Mouse (Mus musculus) telencephalon, adult 2 months (tissue): Measurements from ENCODE around the gene Gch1.
A peak's percentile ranks its signal among the peaks of the same experiment; 100 is the strongest.

ENCODE experiments used
- DNase-seq: peaks from one replicate; pipeline ENCODE4 v3.0.0-alpha.2; 2011; ENCODE audit warnings: low read depth, low spot score

Gch1 gene

DNA sequence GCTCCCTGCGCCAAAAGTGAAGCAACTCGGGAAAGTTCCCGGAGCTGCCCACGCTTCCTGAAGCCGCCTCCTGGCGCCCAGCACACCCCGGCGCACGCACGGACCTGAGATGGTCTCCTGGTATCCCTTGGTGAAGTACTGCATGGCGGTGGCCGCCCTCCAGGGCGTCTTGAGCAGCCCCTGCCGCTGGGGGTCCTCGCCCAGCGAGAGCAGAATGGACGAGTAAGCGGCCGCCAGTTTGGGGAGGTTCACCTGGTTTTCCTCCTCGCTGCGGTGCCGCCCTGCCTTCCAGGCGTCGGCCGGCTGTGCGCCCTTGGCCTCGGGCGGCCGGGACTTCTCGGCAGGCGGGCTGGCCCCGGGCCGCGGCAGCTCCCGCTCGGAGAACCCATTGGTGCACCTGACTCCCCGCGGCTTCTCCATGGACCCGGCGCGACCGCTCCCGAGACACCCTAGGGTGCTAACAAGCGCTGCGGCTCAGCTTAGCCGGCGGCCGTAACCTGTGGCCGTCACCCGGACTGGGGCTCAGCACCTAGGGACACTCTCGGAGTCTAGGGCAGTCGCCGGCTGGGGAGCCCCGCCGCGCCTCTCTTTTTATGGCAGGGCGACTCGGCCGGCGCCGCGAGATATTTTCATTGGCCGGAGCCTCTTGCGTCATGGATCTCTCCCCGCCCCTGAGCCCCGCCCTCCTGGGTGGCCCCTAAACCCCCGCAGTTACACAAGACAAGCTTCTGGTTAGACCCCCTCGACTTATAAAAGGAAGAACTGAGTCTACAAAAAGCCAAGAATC lies at the start of gene Gch1:
Gch1 (minus strand) TSS at position 566 of the 787 bp plus-strand sequence.
- DNase-seq, result peak; percentile 19

DNA sequence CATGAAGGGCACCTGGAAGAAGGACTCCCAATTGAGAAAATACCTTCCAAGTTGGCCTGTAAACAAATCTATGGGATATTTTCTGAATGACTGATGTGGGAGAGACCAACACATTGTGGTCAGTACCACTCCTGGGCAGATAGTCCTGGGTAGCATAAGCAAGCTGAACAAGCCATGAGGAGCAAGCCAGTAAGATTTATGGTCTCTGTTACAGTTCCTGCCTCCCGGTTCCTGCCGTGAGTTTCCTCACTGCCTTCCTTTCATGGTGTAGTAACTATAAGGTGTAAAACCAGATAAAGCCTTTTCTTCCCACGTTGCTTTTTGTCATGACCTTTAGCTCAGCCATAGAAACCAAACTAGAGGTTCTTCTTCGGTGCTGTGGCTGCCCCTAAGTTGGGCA lies 48.1 kb upstream of the Gch1 start:
- no peak for DNase-seq

DNA sequence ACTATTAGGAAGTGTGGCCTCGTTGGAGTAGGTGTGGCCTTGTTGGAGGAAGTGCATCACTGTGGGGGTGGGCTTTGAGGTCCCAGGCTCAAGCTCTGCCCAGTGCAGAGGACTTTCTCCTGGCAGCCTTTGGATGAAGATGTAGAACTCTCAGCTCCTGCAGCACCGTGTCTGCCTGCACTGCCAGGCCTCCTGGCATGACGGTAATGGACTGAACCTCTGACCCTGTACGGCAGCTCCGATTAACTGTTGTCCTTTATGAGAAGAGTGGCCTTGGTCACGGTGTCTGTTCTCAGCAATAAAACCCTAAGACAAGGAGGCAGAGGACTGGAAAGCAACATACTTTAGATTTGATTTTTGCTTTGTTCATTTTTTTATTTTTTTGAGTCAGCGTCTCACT lies 47.3 kb upstream of the Gch1 start:
- DNase-seq, result no peak

DNA sequence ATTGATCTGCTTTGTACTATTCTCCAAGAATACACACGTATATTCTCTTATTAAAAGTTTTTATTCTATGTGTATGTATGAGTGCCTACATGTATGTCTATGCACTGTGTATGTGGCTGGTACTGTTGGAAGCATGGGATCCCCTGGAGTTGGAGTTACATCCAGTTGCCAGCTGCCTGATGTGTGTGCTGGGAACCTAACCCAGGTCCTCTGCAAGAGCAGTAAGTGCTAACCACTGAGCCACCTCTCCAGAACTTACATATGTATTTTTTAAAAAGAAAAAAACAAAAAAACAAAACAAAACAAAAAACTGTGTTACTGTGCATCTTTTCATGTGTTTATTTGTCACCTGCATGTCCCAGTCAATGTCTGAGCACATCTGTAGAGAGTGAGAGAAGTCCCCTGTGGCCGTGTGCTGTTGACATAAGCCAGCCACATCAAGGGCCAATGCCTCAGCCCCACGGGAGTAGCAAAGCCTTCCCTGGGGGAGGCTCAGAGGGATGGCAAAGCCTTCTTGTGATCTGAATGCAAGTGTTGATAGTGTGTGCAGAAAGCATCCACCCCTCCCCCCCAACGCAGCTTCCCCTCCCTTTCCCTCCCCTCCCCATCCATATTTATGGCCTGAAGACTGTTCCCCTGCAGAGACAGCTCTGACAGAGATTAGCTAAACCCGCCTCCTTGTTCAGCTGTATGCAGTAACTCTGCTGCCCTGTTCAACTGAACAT lies 45.5 kb upstream of the Gch1 start:
- DNase-seq, result no peak

DNA sequence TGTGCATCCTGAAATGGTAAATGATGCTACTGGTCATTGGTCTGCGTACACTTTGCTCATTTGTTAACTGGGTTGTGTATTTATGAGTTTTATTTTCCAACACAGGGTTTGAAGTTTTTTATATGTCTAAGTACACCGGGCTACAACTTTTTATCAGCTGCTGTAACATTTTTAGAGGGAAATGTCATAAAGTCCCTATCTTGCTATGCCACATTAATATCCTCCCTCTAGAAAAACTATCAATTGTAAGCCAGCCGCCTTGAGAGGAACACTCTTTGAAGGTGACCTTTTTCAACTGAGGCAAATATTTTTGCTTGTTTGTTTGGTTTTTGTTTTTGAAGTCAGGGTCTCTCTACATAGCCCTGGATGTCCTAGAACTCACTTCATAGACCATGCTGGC lies 44.8 kb upstream of the Gch1 start:
- no peak for DNase-seq

DNA sequence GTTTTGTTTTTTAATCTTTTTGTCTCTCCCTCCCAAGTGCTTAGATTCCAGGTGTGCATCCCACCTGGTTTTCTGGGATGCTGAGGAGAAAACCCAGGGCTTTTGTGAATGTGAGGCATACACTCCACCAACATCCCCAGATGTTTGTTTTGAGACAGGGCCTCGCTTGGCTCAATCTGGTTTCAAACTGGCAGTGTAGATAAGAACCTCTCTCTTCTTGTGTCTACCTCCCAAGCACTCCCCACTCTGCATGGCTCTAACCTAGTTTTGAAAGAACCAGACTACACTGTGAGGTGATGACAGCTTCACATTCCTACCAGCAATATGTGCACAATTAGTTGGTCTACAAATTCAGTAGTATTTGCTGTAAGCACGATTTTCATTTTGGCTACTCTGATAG lies 44.4 kb upstream of the Gch1 start:
- no peak for DNase-seq

DNA sequence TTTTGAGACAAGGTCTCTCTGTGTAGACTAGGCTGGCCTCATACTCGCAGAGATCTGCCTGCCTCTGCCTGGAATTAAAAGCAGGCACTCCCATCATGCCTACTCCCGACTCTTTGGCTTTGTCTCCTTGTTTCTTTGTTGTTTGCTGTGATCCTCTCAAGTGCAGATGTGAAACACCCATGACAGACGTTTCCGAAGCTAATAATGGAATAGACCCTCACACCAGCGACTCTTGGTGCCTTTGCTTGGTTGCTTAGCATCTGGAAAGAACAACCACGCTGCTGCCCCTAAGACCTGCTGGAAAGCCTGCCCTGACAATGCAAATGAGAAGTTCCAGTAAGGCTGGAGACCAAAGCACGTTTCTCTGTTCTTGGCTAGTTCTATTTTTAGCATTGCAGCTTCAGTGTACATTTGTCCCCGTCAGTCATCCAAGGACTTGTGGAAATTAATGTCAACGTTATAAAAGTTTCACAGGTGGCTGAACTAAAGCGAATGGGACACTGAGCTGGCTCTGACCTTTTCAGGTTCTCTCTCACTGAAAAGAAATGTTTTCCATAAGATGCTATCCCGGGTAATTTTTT lies 40.7 kb upstream of the Gch1 start:
- no peak for DNase-seq

DNA sequence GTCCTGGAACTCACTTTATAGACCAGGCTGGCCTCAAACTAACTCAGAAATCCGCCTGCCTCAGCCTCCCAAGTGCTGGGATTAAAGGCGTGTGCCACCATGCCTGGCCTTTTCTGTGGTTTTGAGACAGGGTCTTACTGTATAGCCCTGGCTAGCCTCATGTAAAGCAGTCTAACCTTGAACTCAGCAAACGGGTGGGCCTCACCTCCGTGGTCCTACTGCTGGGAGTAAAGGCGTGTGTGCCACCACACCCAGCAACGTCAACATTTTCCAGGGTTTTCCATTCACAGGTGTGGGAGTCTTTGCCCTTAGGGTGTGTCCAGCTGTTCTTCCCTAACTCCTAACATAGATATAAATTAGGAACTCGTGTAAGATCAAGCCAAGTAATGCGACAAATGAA lies 36.7 kb upstream of the Gch1 start:
- DNase-seq, result no peak

DNA sequence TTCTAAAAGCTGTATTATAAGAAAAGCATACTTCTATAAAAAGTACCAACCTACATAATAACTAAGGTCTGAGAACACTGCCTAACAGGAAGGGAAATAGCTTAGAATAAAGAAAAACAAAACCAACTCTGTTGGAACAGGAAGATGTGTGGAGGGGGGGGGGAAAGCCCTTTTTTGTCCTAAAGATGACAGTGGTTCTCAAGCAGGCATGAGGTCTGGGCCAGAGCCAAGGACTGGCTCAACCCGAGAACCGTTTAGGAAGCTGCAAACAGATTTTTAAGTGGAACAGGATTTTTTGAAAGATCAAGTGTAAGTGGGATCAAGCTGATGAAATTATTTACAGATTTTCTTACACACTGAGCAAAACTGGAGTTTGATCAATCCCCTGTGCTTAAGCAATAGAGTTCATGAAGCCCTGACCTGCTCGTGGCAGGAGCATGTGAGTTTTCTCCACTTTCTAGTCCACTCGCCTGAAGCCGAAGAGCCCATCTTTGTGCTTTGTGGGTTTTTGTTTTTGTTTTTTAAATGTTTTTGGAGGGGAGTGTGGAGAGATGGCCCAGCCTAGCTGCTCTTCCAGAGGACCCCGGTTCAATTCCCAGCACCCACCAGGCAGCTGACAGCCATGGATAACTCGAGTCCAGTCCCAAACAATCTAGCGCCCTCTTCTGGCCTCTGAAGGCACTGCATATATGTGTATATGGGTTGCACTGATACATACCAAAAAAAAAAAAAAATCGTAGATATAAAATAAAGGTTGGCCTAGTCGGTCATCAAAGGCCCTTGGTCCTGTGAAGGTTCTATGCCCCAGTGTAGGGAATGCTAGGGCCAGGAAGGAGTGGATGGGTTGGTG lies 35.5 kb upstream of the Gch1 start:
- DNase-seq, result no peak

DNA sequence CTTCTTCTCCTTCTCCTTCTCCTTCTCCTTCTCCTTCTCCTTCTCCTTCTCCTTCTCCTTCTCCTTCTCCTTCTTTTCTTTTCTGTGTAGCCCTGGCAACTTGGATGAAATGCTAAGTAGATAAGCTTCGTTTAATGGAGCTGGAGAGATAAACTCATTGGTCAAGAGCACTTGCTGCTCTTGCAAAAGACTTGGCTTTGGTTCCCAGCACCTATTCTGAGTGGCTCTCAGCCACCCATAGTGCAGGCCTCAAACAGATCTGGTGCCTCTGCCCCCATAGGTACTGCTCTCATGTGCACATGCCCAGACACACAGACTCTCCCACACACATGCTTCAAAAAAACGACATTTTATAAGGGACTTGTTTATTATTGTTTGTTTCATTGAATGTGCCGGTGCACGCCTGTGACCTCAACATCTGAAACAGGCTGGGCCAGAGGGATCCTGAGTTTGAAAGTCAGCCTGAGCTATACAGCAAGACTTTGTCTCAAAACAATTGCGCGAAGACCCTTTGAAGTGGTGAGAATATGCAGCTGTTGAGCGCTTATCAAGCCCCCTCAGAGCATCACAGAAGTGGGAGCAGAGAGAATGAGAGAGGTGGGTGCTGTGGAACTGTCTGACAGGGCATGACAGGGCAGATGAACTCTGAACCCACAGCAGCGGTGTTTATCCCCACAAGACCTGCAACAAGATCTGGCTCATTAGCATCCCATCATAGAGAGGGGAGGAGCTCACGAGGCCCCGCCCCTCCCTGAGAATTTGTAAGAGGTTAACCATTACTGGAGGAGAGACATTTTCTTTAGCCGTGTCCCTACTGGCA lies 33.6 kb upstream of the Gch1 start:
- no peak for DNase-seq

DNA sequence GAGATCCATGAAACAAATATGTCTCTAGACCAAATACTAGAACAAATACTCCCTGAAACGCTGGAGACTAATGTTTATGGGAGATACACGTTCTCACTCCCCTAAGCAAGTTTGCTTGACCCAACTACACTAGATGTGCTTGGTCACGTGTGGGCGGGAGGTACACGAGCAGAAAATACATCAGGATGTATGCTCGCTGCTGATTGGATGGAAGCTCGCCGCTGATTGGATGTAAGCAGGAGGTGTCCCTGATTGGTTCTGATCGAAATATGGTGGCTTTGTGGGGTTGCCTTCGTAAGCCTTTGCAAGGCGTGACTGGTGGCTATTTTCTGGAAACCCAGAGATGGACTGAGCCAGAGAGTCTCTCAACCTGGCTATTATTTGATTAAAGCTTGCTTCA lies 32.4 kb upstream of the Gch1 start:
- no peak for DNase-seq

DNA sequence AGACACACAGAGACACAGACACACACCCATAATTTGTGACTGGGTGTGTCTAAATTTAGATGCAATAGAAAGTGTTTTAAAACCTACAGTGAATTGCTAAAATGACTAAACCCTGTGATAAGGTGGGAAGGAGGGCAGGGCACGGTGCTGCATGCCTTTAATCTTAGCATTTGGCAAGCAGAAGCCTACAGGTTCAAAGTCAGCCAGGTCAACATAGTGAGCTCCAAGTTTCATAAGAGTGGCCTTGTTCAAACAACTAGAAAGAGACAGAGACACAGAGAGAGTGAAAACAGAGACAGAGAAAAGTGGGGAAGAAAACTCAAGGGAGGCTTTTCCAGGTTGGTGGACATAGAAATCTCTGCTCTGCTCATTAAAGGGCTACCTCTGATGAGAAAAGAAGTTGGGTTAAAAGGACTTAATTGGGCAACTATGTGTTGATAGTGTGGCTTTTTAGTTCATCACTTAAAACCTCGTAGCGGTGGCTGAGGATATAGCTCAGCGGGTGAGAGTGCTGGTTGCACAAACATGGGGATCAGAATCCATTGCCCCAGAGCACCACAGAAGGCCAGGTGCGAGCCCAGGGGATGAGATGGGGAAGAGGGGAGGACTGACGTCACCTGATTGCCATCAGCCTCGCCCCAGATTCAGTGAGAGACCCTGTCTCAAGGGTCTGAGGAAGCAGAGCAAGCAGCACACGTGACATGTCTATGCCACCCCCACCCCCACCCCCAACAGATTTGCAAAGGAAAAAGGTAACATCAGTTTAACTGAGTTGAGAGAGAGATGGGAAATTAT lies 31.2 kb upstream of the Gch1 start:
- no peak for DNase-seq

DNA sequence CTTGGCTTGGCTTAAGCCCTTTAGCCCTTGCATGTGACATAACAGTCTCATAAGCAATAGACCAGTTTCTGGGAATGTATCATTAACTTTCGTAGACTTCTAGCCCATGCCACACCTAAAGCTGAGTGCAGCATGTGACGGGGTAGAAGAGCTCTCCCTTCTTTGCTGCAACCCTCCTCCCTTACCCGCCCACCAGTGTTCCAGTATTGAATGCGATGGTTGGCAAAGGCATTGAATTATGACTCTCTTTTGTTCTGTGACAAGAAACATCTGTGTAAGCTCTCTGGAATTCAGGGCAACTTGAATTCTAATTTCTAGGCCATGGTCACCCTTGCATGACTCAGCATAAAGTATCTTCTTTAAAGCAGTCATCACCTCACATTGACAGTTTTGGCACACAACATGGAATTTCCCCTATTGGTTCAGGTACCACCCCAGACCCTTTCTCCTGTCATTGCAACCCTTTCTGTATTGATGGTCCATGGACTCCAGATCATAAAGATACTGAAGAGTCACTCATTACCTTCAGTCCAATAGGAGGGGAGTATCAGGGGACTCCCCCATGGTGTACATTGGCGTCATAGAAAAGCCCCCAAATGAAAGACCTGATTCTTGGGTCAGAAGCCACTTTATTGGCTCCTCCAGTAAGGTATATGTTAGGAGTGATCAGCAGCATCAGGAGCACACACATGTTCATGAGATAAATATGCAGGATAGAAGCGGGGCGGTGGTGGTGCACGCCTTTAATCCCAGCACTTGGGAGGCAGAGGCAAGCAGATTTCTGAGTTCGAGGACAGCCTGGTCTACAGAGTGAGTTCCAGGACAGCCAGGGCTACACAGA lies 29.8 kb upstream of the Gch1 start:
- DNase-seq, result no peak

DNA sequence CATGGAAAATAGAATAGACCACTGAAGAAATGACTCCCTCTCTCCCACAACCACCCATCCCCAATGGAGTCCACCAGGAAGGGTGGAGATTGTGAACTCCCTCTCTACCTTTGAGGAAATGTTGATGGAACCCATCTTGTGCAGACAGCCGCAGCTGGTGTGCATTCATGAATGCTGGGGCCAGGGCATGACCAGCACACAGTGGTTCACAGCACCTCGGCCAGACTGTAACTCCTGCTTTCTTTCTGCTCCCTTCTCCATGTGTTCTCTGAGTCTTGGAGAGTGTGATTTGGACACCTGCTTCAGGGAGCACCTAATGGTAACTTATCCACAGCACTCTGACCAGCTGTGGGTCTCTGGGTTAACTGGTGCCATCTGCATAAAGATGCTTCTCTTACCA lies 27.3 kb upstream of the Gch1 start:
- no peak for DNase-seq

DNA sequence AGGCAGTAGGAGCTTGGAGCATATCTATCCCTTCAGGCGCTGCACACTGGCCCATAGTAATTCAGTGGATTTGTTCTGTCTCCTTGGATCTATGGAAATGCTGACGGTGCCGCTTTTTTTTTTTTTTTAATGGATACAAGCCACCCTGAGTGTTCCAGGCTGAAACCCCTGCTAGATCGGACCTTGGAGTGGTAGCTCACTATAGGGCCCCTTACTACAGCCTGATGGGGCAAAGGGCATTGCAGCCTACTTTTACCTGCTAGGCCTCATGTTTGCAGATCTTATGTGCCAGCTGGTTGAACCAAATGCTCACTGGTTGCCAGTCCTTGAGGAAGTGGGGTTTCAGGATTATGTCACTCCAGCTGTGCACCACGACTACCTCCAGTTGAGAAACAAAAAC lies 25.2 kb upstream of the Gch1 start:
- DNase-seq, result no peak

DNA sequence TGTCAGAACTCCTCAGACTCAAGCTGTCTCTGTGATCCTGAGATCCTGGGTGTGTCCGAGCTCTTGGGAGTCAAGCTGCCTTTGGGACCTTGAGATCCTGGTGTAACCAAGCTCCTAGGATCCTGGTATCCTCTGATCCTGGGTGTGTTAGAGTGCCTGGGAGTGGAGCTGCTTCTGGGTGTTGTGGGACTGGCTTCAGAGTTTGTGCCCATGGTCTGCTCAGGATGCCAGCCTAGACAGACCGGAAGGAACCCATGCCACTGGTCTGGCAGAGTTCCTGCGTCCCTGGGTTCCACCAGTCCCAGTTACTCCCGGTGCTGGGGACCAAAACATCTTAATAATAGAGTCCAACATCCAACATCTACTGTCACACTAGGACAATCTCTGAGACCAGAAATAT lies 24.1 kb upstream of the Gch1 start:
- no peak for DNase-seq

DNA sequence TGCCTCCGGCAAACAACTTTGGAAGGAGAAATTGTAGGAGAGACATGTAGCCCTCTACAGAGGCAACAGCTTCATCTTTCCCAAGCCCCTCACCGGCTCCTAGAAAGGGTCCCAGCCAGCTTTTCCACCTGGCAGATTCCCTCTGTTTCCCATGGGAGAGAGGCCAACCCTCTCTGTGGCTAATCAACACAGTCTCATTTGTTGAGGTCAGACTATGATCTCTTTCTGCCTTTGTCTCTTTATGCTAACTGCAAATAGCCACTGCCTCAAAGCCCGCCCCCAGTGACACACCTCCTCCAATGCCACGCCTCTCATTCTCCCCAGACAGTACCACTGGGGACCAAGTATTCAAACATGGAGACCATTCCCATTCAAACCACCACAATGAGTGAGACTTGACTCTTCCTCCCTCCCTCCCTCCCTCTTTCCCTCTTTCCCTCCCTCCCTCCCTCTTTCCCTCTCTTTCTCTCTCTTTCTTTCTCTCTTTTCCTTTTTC lies 20.5 kb upstream of the Gch1 start:
- DNase-seq, result no peak

DNA sequence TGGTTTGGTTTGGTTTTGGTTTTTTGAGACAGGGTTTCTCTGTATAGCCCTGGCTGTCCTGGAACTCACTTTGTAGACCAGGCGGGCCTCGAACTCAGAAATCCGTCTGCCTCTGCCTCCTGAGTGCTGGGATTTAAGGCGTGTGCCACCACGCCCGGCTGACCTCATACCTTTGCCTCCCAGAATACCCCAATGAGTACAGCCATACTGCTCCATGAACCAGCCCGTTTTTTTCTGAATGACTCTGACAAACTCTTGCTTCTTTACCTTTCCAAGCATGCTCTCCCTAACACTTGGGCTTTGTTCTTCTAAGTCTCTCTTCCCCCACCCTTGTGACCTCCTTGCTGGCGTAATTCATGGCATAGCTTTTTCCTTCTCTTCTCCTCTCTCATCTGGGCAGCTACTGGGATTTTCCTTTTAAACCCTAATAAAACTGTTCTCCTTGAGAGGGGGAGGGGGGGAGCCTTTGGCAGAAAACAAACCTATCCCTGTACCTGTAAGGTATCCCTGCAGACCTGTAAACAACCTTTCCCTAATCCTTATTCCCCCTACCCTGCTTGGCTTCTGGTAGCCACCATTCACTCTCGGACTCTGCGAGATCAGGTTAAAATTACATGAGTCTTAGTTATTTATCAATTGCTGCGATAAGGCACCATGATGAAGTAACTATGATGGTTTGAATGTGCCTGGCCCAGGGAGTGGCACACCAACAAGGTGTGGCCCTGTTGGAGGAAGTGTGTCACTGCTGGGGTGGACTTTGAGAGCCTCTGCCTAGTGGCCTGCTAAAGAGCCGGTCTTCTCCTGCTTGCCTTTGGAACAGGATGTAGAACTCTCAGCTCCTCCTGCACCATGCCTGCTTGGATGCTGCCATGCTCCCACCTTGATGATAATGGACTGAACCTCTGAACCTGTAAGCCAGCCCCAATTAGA lies 19.6 kb upstream of the Gch1 start:
- no peak for DNase-seq
